Mouse (Mus musculus): ENCODE data around the gene 2010111I01Rik. TPM values are rescaled to one million over a fixed set of nuclear protein-coding genes. Genes with fewer than 3 reads are reported as not detected.

Gene 2010111I01Rik
- polyA plus RNA-seq, 2 experiments, result 10.7 to 13.6 TPM

GRCm38 (mm10) chr13:63274488-63275166 is 309.9 kb downstream of the 2010111I01Rik start:
- WGBS (ENCODE audit: insufficient replicate concordance), result 74% methylated on average over 10 of the region's 10 CpGs
- Histone ChIP-seq H3K4me2 (ENCODE audit: low read depth) (peak overlapping the region; percentile 3; the same call in 1 of the 2 replicates), H3K4me3 (ENCODE audit: insufficient read depth in 1 of 2, low read depth in 2 of 2, low read length in 2 of 2) (no peak overlapping the region), H3K27me3 (ENCODE audit: control insufficient read depth, insufficient read depth, low read length) (no peaks in the 10 kb centered on the region), H3K4me1 (replicated peaks; ENCODE audit: control insufficient read depth in 2 of 2, insufficient read depth in 2 of 2, low read length in 1 of 2) (peaks cover 0 to 25% of the 10 kb centered on the region in 2 experiments; a peak in 3 of 4 replicates), H3K36me3 (replicated peaks; ENCODE audit: control insufficient read depth, insufficient read depth, low read depth) (no peaks in the 10 kb centered on the region), H3K9ac (replicated peaks) (no peak overlapping the region), H3K9me3 (ENCODE audit: control insufficient read depth, low read length) (no peaks in the 10 kb centered on the region), H3K27ac (no peak overlapping the region)
- ATAC-seq (ENCODE audit: insufficient read depth), result no peak
- DNase-seq (ENCODE audit: low read depth in 3 of 3, low spot score in 3 of 3), result no peak
- TF ChIP-seq EP300 (IDR thresholded peaks at IDR 0.05; ENCODE audit: low read depth) (no peak), CTCF (IDR thresholded peaks at IDR 0.05; ENCODE audit: low read depth) (no peak)

GRCm38 (mm10) chr13:63276389-63276788 is 311.7 kb downstream of the 2010111I01Rik start:
- no peak for TF ChIP-seq EP300 (IDR thresholded peaks at IDR 0.05; ENCODE audit: low read depth)
- no peak for TF ChIP-seq CTCF (IDR thresholded peaks at IDR 0.05; ENCODE audit: low read depth)
- Histone ChIP-seq H3K9me3 (ENCODE audit: control insufficient read depth, low read length) (no peaks in the 10 kb centered on the region), H3K4me3 (ENCODE audit: insufficient read depth in 1 of 2, low read depth in 2 of 2, low read length in 2 of 2) (no peak overlapping the region), H3K27me3 (ENCODE audit: control insufficient read depth, insufficient read depth, low read length) (no peaks in the 10 kb centered on the region), H3K9ac (replicated peaks) (no peak overlapping the region), H3K27ac (no peak overlapping the region), H3K36me3 (replicated peaks; ENCODE audit: control insufficient read depth, insufficient read depth, low read depth) (no peaks in the 10 kb centered on the region), H3K4me2 (ENCODE audit: low read depth) (no peak overlapping the region), H3K4me1 (replicated peaks; ENCODE audit: control insufficient read depth in 2 of 2, insufficient read depth in 2 of 2, low read length in 1 of 2) (peaks cover 0 to 25% of the 10 kb centered on the region in 2 experiments; a peak in 3 of 4 replicates)
- 63% methylated on average over 4 of the region's 4 CpGs for WGBS (ENCODE audit: insufficient replicate concordance)
- DNase-seq (ENCODE audit: low read depth in 3 of 3, low spot score in 3 of 3), result no peak
- no peak for ATAC-seq (ENCODE audit: insufficient read depth)

- no peak overlapping the region for H3K4me2 ChIP-seq (ENCODE audit: low read depth)
- ATAC-seq (ENCODE audit: insufficient read depth), result no peak
- H3K27me3 ChIP-seq (ENCODE audit: control insufficient read depth, insufficient read depth, low read length), result no peaks in the 10 kb centered on the region
Measured at GRCm38 (mm10) chr13:63277316-63277715, 312.6 kb downstream of the 2010111I01Rik start.

GRCm38 (mm10) chr13:63278141-63278631 is 313.5 kb downstream of the 2010111I01Rik start:
- WGBS (ENCODE audit: insufficient replicate concordance), result 34% methylated on average over 5 of the region's 5 CpGs
- Histone ChIP-seq H3K27ac (no peak overlapping the region), H3K4me1 (replicated peaks; ENCODE audit: control insufficient read depth in 2 of 2, insufficient read depth in 2 of 2, low read length in 1 of 2) (peaks cover 0 to 13% of the 10 kb centered on the region in 2 experiments; a peak in 3 of 4 replicates), H3K36me3 (replicated peaks; ENCODE audit: control insufficient read depth, insufficient read depth, low read depth) (no peaks in the 10 kb centered on the region), H3K27me3 (ENCODE audit: control insufficient read depth, insufficient read depth, low read length) (no peaks in the 10 kb centered on the region), H3K4me2 (ENCODE audit: low read depth) (0 out of 2 replicates have a peak overlapping the region, but pooled peaks have one; percentile 9), H3K4me3 (ENCODE audit: insufficient read depth in 1 of 2, low read depth in 2 of 2, low read length in 2 of 2) (no peak overlapping the region), H3K9ac (replicated peaks) (no peak overlapping the region), H3K9me3 (ENCODE audit: control insufficient read depth, low read length) (no peaks in the 10 kb centered on the region)
- TF ChIP-seq CTCF (IDR thresholded peaks at IDR 0.05; ENCODE audit: low read depth) (no peak), EP300 (IDR thresholded peaks at IDR 0.05; ENCODE audit: low read depth) (no peak)
- DNase-seq (ENCODE audit: low read depth in 3 of 3, low spot score in 3 of 3), result no peak
- no peak for ATAC-seq (ENCODE audit: insufficient read depth)

More at GRCm38 (mm10) chr13:63277316-63277715, 312.6 kb downstream of the 2010111I01Rik start:
- Histone ChIP-seq H3K9me3 (ENCODE audit: control insufficient read depth, low read length) (no peaks in the 10 kb centered on the region), H3K9ac (replicated peaks) (no peak overlapping the region), H3K4me1 (replicated peaks; ENCODE audit: control insufficient read depth in 2 of 2, insufficient read depth in 2 of 2, low read length in 1 of 2) (peaks cover 0 to 19% of the 10 kb centered on the region in 2 experiments; a peak in 3 of 4 replicates), H3K4me3 (ENCODE audit: insufficient read depth in 1 of 2, low read depth in 2 of 2, low read length in 2 of 2) (no peak overlapping the region), H3K36me3 (replicated peaks; ENCODE audit: control insufficient read depth, insufficient read depth, low read depth) (no peaks in the 10 kb centered on the region), H3K27ac (no peak overlapping the region)
- DNase-seq (ENCODE audit: low read depth in 3 of 3, low spot score in 3 of 3), result no peak
- TF ChIP-seq EP300 (IDR thresholded peaks at IDR 0.05; ENCODE audit: low read depth), result no peak
- TF ChIP-seq CTCF (IDR thresholded peaks at IDR 0.05; ENCODE audit: low read depth), result no peak
- WGBS (ENCODE audit: insufficient replicate concordance), result 53% methylated on average over 5 of the region's 5 CpGs

- DNase-seq (ENCODE audit: low read depth in 3 of 3, low spot score in 3 of 3) (no peak), ATAC-seq (ENCODE audit: insufficient read depth) (0 out of 2 replicates have a peak, but pooled peaks have one; percentile 37)
- 37% methylated on average over 10 of the region's 10 CpGs for WGBS (ENCODE audit: insufficient replicate concordance)
- no peak overlapping the region for H3K27ac ChIP-seq
- H3K4me3 ChIP-seq (ENCODE audit: insufficient read depth in 1 of 2, low read depth in 2 of 2, low read length in 2 of 2), result no peak overlapping the region
- no peaks in the 10 kb centered on the region for H3K9me3 ChIP-seq (ENCODE audit: control insufficient read depth, low read length)
- no peak for TF ChIP-seq EP300 (IDR thresholded peaks at IDR 0.05; ENCODE audit: low read depth)
- no peak for TF ChIP-seq CTCF (IDR thresholded peaks at IDR 0.05; ENCODE audit: low read depth)
- H3K4me1 ChIP-seq (replicated peaks; ENCODE audit: control insufficient read depth in 2 of 2, insufficient read depth in 2 of 2, low read length in 1 of 2), result peaks cover 0 to 13% of the 10 kb centered on the region in 2 experiments; a peak in 3 of 4 replicates
- H3K27me3 ChIP-seq (ENCODE audit: control insufficient read depth, insufficient read depth, low read length), result no peaks in the 10 kb centered on the region
- no peaks in the 10 kb centered on the region for H3K36me3 ChIP-seq (replicated peaks; ENCODE audit: control insufficient read depth, insufficient read depth, low read depth)
- H3K4me2 ChIP-seq (ENCODE audit: low read depth), result 0 out of 2 replicates have a peak overlapping the region, but pooled peaks have one; percentile 9
- H3K9ac ChIP-seq (replicated peaks), result no peak overlapping the region
Measured at GRCm38 (mm10) chr13:63278796-63279475, 314.2 kb downstream of the 2010111I01Rik start.

All from liver, embryonic 14.5 days (tissue).